Mouse (Mus musculus) CH12.LX (cell line): ENCODE measurements around the gene Flad1. TPM values are rescaled to one million over a fixed set of nuclear protein-coding genes. Genes with fewer than 3 reads are reported as not detected.

ENCODE experiments used
- DNase-seq: peaks from one replicate; pipeline ENCODE4 v3.0.0-alpha.2; 2013; ENCODE audit errors: extremely low read depth
- H3K27ac ChIP-seq: 2 replicates; pipeline ENCODE4 v1.5.1; 2012; ENCODE audit warnings: low read depth, mild to moderate bottlenecking, control low read depth, moderate library complexity; ENCODE audit not compliant: insufficient read depth
- H3K27me3 ChIP-seq: replicated peaks from 2 replicates; pipeline ENCODE3; 2012; ENCODE audit warnings: inconsistent platforms
- H3K36me3 ChIP-seq, 2 experiments: replicated peaks in 1 of 2; 2 replicates each; pipeline versions ENCODE3 to v1.6.1; 2012; ENCODE audit warnings: inconsistent platforms in 1 of 2, low read length in 1 of 2, mild to moderate bottlenecking in 1 of 2, mixed read lengths in 1 of 2, moderate library complexity in 1 of 2; ENCODE audit not compliant: control insufficient read depth in 1 of 2, insufficient read depth in 1 of 2
- H3K4me1 ChIP-seq, 2 experiments: 2 replicates each; pipeline ENCODE4 v1.6.1; 2012; ENCODE audit warnings: inconsistent platforms in 1 of 2, moderate library complexity in 1 of 2; ENCODE audit not compliant: insufficient read depth in 2 of 2, control insufficient read depth in 1 of 2
- H3K4me2 ChIP-seq: 2 replicates; pipeline ENCODE4 v1.6.1; 2012; ENCODE audit warnings: low read depth, mild to moderate bottlenecking, control low read depth; ENCODE audit not compliant: poor library complexity, insufficient read depth, severe bottlenecking
- H3K4me3 ChIP-seq, 3 experiments: fragments of 150-350 bp in 1 of 3; sonication (generic) in 1 of 3; replicated peaks in 1 of 3; 2 replicates each; pipeline versions ENCODE3 to v1.5.1; 2011 to 2012; ENCODE audit warnings: low read depth in 2 of 3, low read length in 2 of 3, mild to moderate bottlenecking in 2 of 3, moderate library complexity in 2 of 3, control low read depth in 1 of 3, improper control_type of control experiment in 1 of 3, inconsistent platforms in 1 of 3, mixed read lengths in 1 of 3; ENCODE audit not compliant: poor library complexity in 1 of 3
- H3K79me2 ChIP-seq: replicated peaks from 2 replicates; pipeline ENCODE4 v1.6.1; 2012; ENCODE audit warnings: mild to moderate bottlenecking, moderate library complexity; ENCODE audit not compliant: control insufficient read depth, poor library complexity, insufficient read depth, severe bottlenecking; ENCODE audit errors: extremely low read depth
- H3K9ac ChIP-seq: 2 replicates; pipeline ENCODE4 v1.6.1; 2012; ENCODE audit warnings: low read depth, mild to moderate bottlenecking, control low read depth, moderate library complexity; ENCODE audit not compliant: insufficient read depth
- H3K9me3 ChIP-seq: replicated peaks from 2 replicates; pipeline ENCODE3; 2012; ENCODE audit warnings: low read length, inconsistent platforms, mixed read lengths
- BHLHE40 ChIP-seq: IDR thresholded peaks from 2 replicates; pipeline ENCODE4 v1.6.1; 2011; ENCODE audit warnings: mild to moderate bottlenecking, low read depth, low read length, improper control_type of control experiment
- CHD1 ChIP-seq: IDR thresholded peaks from 2 replicates; pipeline ENCODE4 v1.6.1; 2012; ENCODE audit warnings: low read depth, low read length, improper control_type of control experiment, inconsistent platforms
- CHD2 ChIP-seq: IDR thresholded peaks from 2 replicates; pipeline ENCODE4 v1.6.1; 2011; ENCODE audit warnings: low read length, improper control_type of control experiment
- E2F4 ChIP-seq: IDR thresholded peaks from 2 replicates; pipeline ENCODE4 v1.6.1; 2011; ENCODE audit warnings: low read depth, low read length, improper control_type of control experiment; ENCODE audit not compliant: insufficient replicate concordance
- ELF1 ChIP-seq: IDR thresholded peaks from 2 replicates; pipeline ENCODE4 v1.6.1; 2014; ENCODE audit warnings: low read depth, mild to moderate bottlenecking, inconsistent platforms, low read length, improper control_type of control experiment
- EP300 ChIP-seq: IDR thresholded peaks from 2 replicates; pipeline ENCODE4 v1.6.1; 2011; ENCODE audit warnings: low read length, improper control_type of control experiment
- GABPA ChIP-seq: IDR thresholded peaks from 2 replicates; pipeline ENCODE4 v1.6.1; 2012; ENCODE audit warnings: low read depth, low read length, improper control_type of control experiment, inconsistent platforms; ENCODE audit not compliant: insufficient replicate concordance
- IRF4 ChIP-seq: IDR thresholded peaks from 2 replicates; pipeline ENCODE4 v1.6.1; 2014; ENCODE audit warnings: low read depth, mild to moderate bottlenecking, inconsistent platforms, low read length, improper control_type of control experiment
- JUN ChIP-seq: IDR thresholded peaks from 2 replicates; pipeline ENCODE4 v1.6.1; 2011; ENCODE audit warnings: low read depth, mild to moderate bottlenecking, low read length, improper control_type of control experiment, moderate library complexity; ENCODE audit not compliant: insufficient read depth
- KAT2A ChIP-seq: IDR thresholded peaks from 2 replicates; pipeline ENCODE4 v1.6.1; 2012; ENCODE audit warnings: low read length, improper control_type of control experiment, inconsistent platforms; ENCODE audit not compliant: insufficient replicate concordance
- MAFK ChIP-seq: IDR thresholded peaks from 2 replicates; pipeline ENCODE4 v1.6.1; 2011; ENCODE audit warnings: low read length, improper control_type of control experiment; ENCODE audit not compliant: insufficient replicate concordance
- MAX ChIP-seq: IDR thresholded peaks from 2 replicates; pipeline ENCODE4 v1.6.1; 2011; ENCODE audit warnings: low read length, improper control_type of control experiment
- MAZ ChIP-seq: IDR thresholded peaks from 2 replicates; pipeline ENCODE4 v1.6.1; 2012; ENCODE audit warnings: low read depth, mild to moderate bottlenecking, inconsistent platforms, low read length, improper control_type of control experiment, moderate library complexity
- MEF2A ChIP-seq: IDR thresholded peaks from 2 replicates; pipeline ENCODE4 v1.6.1; 2014; ENCODE audit warnings: low read depth, mild to moderate bottlenecking, inconsistent platforms, low read length, improper control_type of control experiment, borderline replicate concordance
- NELFE ChIP-seq: IDR thresholded peaks from 2 replicates; pipeline ENCODE4 v1.6.1; 2011; ENCODE audit warnings: low read depth, low read length, improper control_type of control experiment
- NRF1 ChIP-seq: IDR thresholded peaks from 2 replicates; pipeline ENCODE4 v1.6.1; 2014; ENCODE audit warnings: low read depth, mild to moderate bottlenecking, inconsistent platforms, low read length, improper control_type of control experiment, moderate library complexity
- PAX5 ChIP-seq: IDR thresholded peaks from 2 replicates; pipeline ENCODE4 v1.6.1; 2012; ENCODE audit warnings: low read length, inconsistent platforms, mixed read lengths
- POLR2A ChIP-seq: IDR thresholded peaks from 2 replicates; pipeline ENCODE4 v1.6.1; 2011; ENCODE audit warnings: low read depth, mild to moderate bottlenecking, improper control_type of control experiment, low read length
- POLR2AphosphoS2 ChIP-seq: IDR thresholded peaks from 2 replicates; pipeline ENCODE4 v1.6.1; 2011; ENCODE audit warnings: low read depth, low read length, improper control_type of control experiment
- RAD21 ChIP-seq: IDR thresholded peaks from 2 replicates; pipeline ENCODE4 v1.6.1; 2011; ENCODE audit warnings: low read depth, mild to moderate bottlenecking, low read length, improper control_type of control experiment, moderate library complexity
- RCOR1 ChIP-seq: conservative IDR thresholded peaks from 2 replicates; pipeline ENCODE4 v1.6.1; 2012; ENCODE audit warnings: low read depth, mild to moderate bottlenecking, inconsistent platforms, low read length, improper control_type of control experiment
- SIN3A ChIP-seq: IDR thresholded peaks from 2 replicates; pipeline ENCODE4 v1.6.1; 2012; ENCODE audit warnings: low read length, improper control_type of control experiment, inconsistent platforms
- SMC3 ChIP-seq: IDR thresholded peaks from 2 replicates; pipeline ENCODE4 v1.6.1; 2011; ENCODE audit warnings: low read depth, low read length, improper control_type of control experiment
- TBP ChIP-seq: conservative IDR thresholded peaks from 2 replicates; pipeline ENCODE4 v1.6.1; 2011; ENCODE audit warnings: low read depth, low read length, improper control_type of control experiment
- TCF12 ChIP-seq: IDR thresholded peaks from 2 replicates; pipeline ENCODE4 v1.6.1; 2014; ENCODE audit warnings: low read depth, mild to moderate bottlenecking, inconsistent platforms, low read length, improper control_type of control experiment
- USF1 ChIP-seq: IDR thresholded peaks from 2 replicates; pipeline ENCODE4 v1.6.1; 2014; ENCODE audit warnings: low read depth, mild to moderate bottlenecking, inconsistent platforms, low read length, improper control_type of control experiment
- USF2 ChIP-seq: conservative IDR thresholded peaks from 2 replicates; pipeline ENCODE4 v1.6.1; 2011; ENCODE audit warnings: low read depth, low read length, improper control_type of control experiment
- ZKSCAN1 ChIP-seq: IDR thresholded peaks from 2 replicates; pipeline ENCODE4 v1.6.1; 2012; ENCODE audit warnings: low read depth, inconsistent platforms, low read length, improper control_type of control experiment, borderline replicate concordance
- ZNF384 ChIP-seq: IDR thresholded peaks from 2 replicates; pipeline ENCODE4 v1.6.1; 2012; ENCODE audit warnings: low read depth, low read length, improper control_type of control experiment, inconsistent platforms
- dilution Hi-C: fragments of 300-500 bp; cut with MboI; formaldehyde crosslinking; loops from 2 replicates; pipeline ENCODE4 v1.14.3; 2020; ENCODE audit warnings: low sequenced_read_pairs; ENCODE audit not compliant: extremely low pct_unique_long_range_greater_than_20kb, extremely low pct_ligation_motif_present
- in situ Hi-C: fragments of 300-500 bp; cut with MboI; formaldehyde crosslinking; loops from 3 replicates; pipeline ENCODE4 v1.14.3; 2019; ENCODE audit warnings: low sequenced_read_pairs, low pct_ligation_motif_present, low pct_unique_long_range_greater_than_20kb, mixed read lengths
- polyA plus RNA-seq: library from polyadenylated mRNA; unstranded; fragments of >175 nt; gene quantifications from 2 replicates; pipeline ENCODE4 v1.2.1, GENCODE M21; 2012; ENCODE audit warnings: low read depth; ENCODE audit not compliant: insufficient read length
- total RNA-seq, 2 experiments: library from RNA; depleted of rRNA; stranded (reverse); fragments of 300-350 nt in 1 of 2; fragments of >200 nt in 1 of 2; gene quantifications; 2 replicates each; pipeline ENCODE4 v1.2.3; 2012 to 2014

Gene Flad1
- total and polyA plus RNA-seq, 3 experiments, result 26.0 to 31.1 (median 26.9) TPM

GRCm38 (mm10) chr3:89390111-89390515 is 21.6 kb downstream of the Flad1 start:
- Histone ChIP-seq H3K9ac (peak overlapping the region; percentile 97), H3K4me1 (peaks cover 6 to 54% of the 10 kb centered on the region in 2 experiments), H3K27me3 (no peaks in the 10 kb centered on the region), H3K4me3 (peak overlapping the region; percentile 51 to 59 (median 54)), H3K36me3 (peaks cover 0 to 4% of the 10 kb centered on the region in 2 experiments), H3K79me2 (peaks cover 39% of the 10 kb centered on the region), H3K9me3 (no peaks in the 10 kb centered on the region), H3K4me2 (peak overlapping the region; percentile 79), H3K27ac (peak overlapping the region; percentile 99)
- dilution Hi-C loops (no loop called here), in situ Hi-C loops (no loop called here)
- no peak for TF ChIP-seq KAT2A
- peak; percentile 74 for TF ChIP-seq IRF4
- no peak; the same call in 1 of the 2 replicates for TF ChIP-seq MAX
- TF ChIP-seq NELFE, result no peak
- TF ChIP-seq SIN3A, result 0 out of 2 replicates have a peak, but pooled peaks have one; percentile 0
- peak; percentile 7; the same call in 1 of the 2 replicates for TF ChIP-seq BHLHE40
- no peak for TF ChIP-seq E2F4
- DNase-seq, result no peak

GRCm38 (mm10) chr3:89388901-89389740 is 22.5 kb downstream of the Flad1 start:
- H3K36me3 ChIP-seq, result peaks cover 4 to 10% of the 10 kb centered on the region in 2 experiments
- H3K27me3 ChIP-seq, result no peaks in the 10 kb centered on the region
- in situ Hi-C loops (no loop called here), dilution Hi-C loops (no loop called here)
- DNase-seq, result peak; percentile 81
- H3K4me3 ChIP-seq, result peak overlapping the region; percentile 51 to 59 (median 54)
- peak overlapping the region; percentile 79 for H3K4me2 ChIP-seq
- H3K4me1 ChIP-seq, result peaks cover 12 to 62% of the 10 kb centered on the region in 2 experiments
- H3K9ac ChIP-seq, result peak overlapping the region; percentile 97
- H3K9me3 ChIP-seq, result no peaks in the 10 kb centered on the region
- peak overlapping the region; percentile 99 for H3K27ac ChIP-seq
- H3K79me2 ChIP-seq, result peaks cover 49% of the 10 kb centered on the region
- TF ChIP-seq RCOR1 (0 out of 2 replicates have a peak, but pooled peaks have one; percentile 8), JUN (no peak), SIN3A (peak; percentile 39; the same call in 1 of the 2 replicates), MAZ (peak; percentile 86), TCF12 (peak; percentile 48; the same call in 1 of the 2 replicates), MAX (no peak), KAT2A (peak; percentile 99), EP300 (no peak; the same call in 1 of the 2 replicates), CHD2 (no peak; the same call in 1 of the 2 replicates), CHD1 (no peak; the same call in 1 of the 2 replicates), ZNF384 (no peak), NELFE (peak; percentile 31; the same call in 1 of the 2 replicates), ELF1 (peak; percentile 64), RAD21 (no peak), NRF1 (no peak; the same call in 1 of the 2 replicates), TBP (0 out of 2 replicates have a peak, but pooled peaks have one; percentile 54), GABPA (peak; percentile 78; the same call in 1 of the 2 replicates), MEF2A (peak; percentile 51; the same call in 1 of the 2 replicates), ZKSCAN1 (no peak), USF1 (no peak), PAX5 (no peak), IRF4 (no peak), MAFK (no peak), SMC3 (no peak), POLR2A (peak; percentile 68), BHLHE40 (0 out of 2 replicates have a peak, but pooled peaks have one; percentile 22), USF2 (no peak), POLR2AphosphoS2 (no peak)
